Mouse (Mus musculus): ENCODE data around the gene Tmem178b.

- TF ChIP-seq CTCF (IDR thresholded peaks at IDR 0.05; ENCODE audit: low read depth) (no peak), EP300 (IDR thresholded peaks at IDR 0.05; ENCODE audit: low read depth) (no peak)
Measured at GRCm38 (mm10) chr6:40110029-40110428, 237.0 kb downstream of the Tmem178b start.

Data from heart, postnatal 0 days (tissue).